Mouse (Mus musculus) subcutaneous adipose tissue, adult 2 months (tissue): ENCODE results near the gene Il13ra2. TPM values are rescaled to one million over a fixed set of nuclear protein-coding genes. Genes with fewer than 3 reads are reported as not detected.

Source experiments
- polyA plus RNA-seq: library from polyadenylated mRNA; depleted of rRNA; stranded (reverse); fragments of >200 nt; gene quantifications from 2 replicates; pipeline ENCODE4 v1.2.3, GENCODE M21; 2012; ENCODE audit warnings: low replicate concordance; rRNA removed

Il13ra2 gene
- polyA plus RNA-seq = 0.11 and 0.13 TPM in 2 replicates

DNA sequence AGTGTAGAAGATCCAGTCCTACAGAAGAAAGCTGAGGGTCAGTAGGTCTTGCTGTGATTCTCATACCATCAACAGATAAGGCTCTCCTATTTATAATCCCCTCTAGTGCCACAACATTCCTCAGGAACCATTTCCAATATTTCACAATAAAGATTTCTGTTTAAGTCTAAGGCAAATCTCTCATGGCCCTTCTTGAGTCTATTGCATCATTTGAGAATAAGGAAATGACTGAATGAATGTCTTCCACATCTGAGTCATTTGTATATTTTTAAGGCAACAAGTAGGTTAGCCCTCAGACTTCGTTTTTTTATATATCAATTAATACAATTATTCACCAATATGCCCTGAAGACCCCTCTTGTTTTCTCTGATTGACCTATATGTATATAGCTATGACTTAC lies at the start of gene Il13ra2:
Gene Il13ra2 (minus strand): TSS at position 64 of the 400 bp plus-strand sequence.

DNA sequence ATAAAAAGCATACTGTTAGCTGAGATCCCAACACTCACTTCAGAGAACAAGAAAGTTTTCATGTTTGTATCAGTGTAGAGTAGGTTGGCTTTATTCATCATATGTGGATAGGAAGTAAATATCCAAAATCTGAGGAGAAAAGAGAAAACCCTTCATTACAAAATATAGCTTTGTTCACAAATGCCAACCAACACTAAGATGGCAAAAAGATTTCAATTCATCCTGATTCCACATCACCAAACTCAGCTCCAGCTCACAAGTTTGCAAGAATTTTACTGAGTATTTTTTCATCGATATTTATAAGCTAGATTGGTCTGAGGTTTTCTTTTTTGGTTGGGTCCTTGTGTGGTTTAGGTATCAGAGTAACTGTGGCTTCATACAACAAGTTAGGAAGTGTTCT lies 24.6 kb upstream of the Il13ra2 start, which contains the start of gene Vmn1r239-ps:
Gene Vmn1r239-ps (minus strand): TSS at position 101 of the 400 bp plus-strand sequence.

Other genes with a start within 250 kb of the Il13ra2 start
- not detected in 2 replicates for gene Vmn1r239-ps, start 24.5 kb upstream of the Il13ra2 start, polyA plus RNA-seq
- 0.27 and 2.1 TPM in 2 replicates for gene Lrch2, start 124.9 kb upstream of the Il13ra2 start, polyA plus RNA-seq